In genomic region chr14:103449447-103449846, GRCm38 (mm10) we compare ENCODE assay signal across 19 mouse cellular contexts.
DNase-seq lines count a peak whose midpoint lies in the region; ATAC-seq and TF ChIP-seq lines count a peak whose summit lies in the region.
"Had no signal": no experiment of that assay in that cellular context is flagged by ENCODE, and none has a peak within 500 bp of the region (broad histone marks: within the 10 kb centered on the region; RNA-seq: fewer than 3 reads in every experiment).

No protein-coding gene starts in this region.

- peak; percentile 21; the same call in 1 of the 2 replicates for ATAC-seq in hindbrain, embryonic 13.5 days (ENCODE audit: low FRiP score)
- no peak for ATAC-seq in hindbrain, embryonic 12.5 days (ENCODE audit: low FRiP score)
- 0 out of 2 replicates have a peak, but pooled peaks have one; percentile 32 for ATAC-seq in midbrain, embryonic 16.5 days
- ATAC-seq in hindbrain, postnatal 0 days = no peak; the same call in 1 of the 2 replicates
- ATAC-seq: activated CD4-positive, CD25-positive, alpha-beta regulatory T cell, adult 4 months; Patski had no signal

- no peak overlapping the region for H3K9ac ChIP-seq in hindbrain, embryonic 13.5 days
- H3K9ac ChIP-seq in hindbrain, embryonic 12.5 days = no peak overlapping the region
- H3K9ac ChIP-seq in midbrain, embryonic 16.5 days (ENCODE audit: low read depth, low read length) = no peak overlapping the region
- no peak overlapping the region for H3K9ac ChIP-seq in hindbrain, postnatal 0 days (replicated peaks; ENCODE audit: low read length)
- H3K9ac ChIP-seq: embryonic facial prominence, embryonic 13.5 days; forebrain, embryonic 12.5 days; heart, embryonic 13.5 days had no signal

- no peak for DNase-seq in midbrain, embryonic 10.5 days (ENCODE audit: low spot score)
- DNase-seq in hindbrain, postnatal 0 days (ENCODE audit: low spot score) = peak; percentile 32
- DNase-seq in kidney, adult 9 months = no peak
- DNase-seq in MN1 (ENCODE audit: low spot score) = no peak
- DNase-seq: adrenal gland, postnatal 14 days; cerebellum, adult 11-12 months; cerebellum, adult 9-10 months; cerebellum, postnatal 36 days; gastrocnemius, postnatal 36 days; heart, adult 11 months; heart, postnatal 36 days had no signal

- H3K4me2 ChIP-seq in hindbrain, embryonic 13.5 days = no peak overlapping the region
- H3K4me2 ChIP-seq in hindbrain, embryonic 12.5 days (replicated peaks) = no peak overlapping the region
- H3K4me2 ChIP-seq in midbrain, embryonic 16.5 days (ENCODE audit: low read length) = no peak overlapping the region
- 0 out of 2 replicates have a peak overlapping the region, but pooled peaks have one; percentile 3 for H3K4me2 ChIP-seq in hindbrain, postnatal 0 days (ENCODE audit: low read depth, low read length)
- H3K4me2 ChIP-seq: embryonic facial prominence, embryonic 13.5 days; forebrain, embryonic 12.5 days; heart, embryonic 13.5 days had no signal

- no peaks in the 10 kb centered on the region for H3K27me3 ChIP-seq in hindbrain, embryonic 13.5 days
- no peaks in the 10 kb centered on the region for H3K27me3 ChIP-seq in hindbrain, embryonic 12.5 days
- H3K27me3 ChIP-seq in midbrain, embryonic 16.5 days (ENCODE audit: control insufficient read depth, insufficient read depth, low read depth, low read length) = no peaks in the 10 kb centered on the region
- H3K27me3 ChIP-seq in midbrain, embryonic 10.5 days (ENCODE audit: low read depth, poor library complexity, severe bottlenecking) = no peaks in the 10 kb centered on the region
- no peaks in the 10 kb centered on the region for H3K27me3 ChIP-seq in hindbrain, postnatal 0 days (ENCODE audit: insufficient read depth, low read length)
- H3K27me3 ChIP-seq: embryonic facial prominence, embryonic 13.5 days; forebrain, embryonic 12.5 days; heart, embryonic 13.5 days; Patski had no signal

- 63% methylated on average over 5 of the region's 5 CpGs for WGBS in hindbrain, embryonic 13.5 days
- 74% methylated on average over 5 of the region's 5 CpGs for WGBS in hindbrain, embryonic 12.5 days
- WGBS in midbrain, embryonic 16.5 days = 49% methylated on average over 5 of the region's 5 CpGs
- 88% methylated on average over 5 of the region's 5 CpGs for WGBS in midbrain, embryonic 10.5 days
- WGBS in hindbrain, postnatal 0 days = 43% methylated on average over 5 of the region's 5 CpGs

- no peaks in the 10 kb centered on the region for H3K9me3 ChIP-seq in hindbrain, embryonic 13.5 days
- H3K9me3 ChIP-seq in hindbrain, embryonic 12.5 days (replicated peaks) = no peaks in the 10 kb centered on the region
- H3K9me3 ChIP-seq in midbrain, embryonic 16.5 days (replicated peaks; ENCODE audit: control insufficient read depth, low read length, poor library complexity, severe bottlenecking) = no peaks in the 10 kb centered on the region
- H3K9me3 ChIP-seq in midbrain, embryonic 10.5 days (replicated peaks) = no peaks in the 10 kb centered on the region
- H3K9me3 ChIP-seq in hindbrain, postnatal 0 days (ENCODE audit: low read length) = no peaks in the 10 kb centered on the region
- H3K9me3 ChIP-seq: embryonic facial prominence, embryonic 13.5 days; forebrain, embryonic 12.5 days; heart, embryonic 13.5 days had no signal

- TF ChIP-seq CTCF in hindbrain, postnatal 0 days (IDR thresholded peaks at IDR 0.05; ENCODE audit: low read depth) = no peak

- no peaks in the 10 kb centered on the region for H3K36me3 ChIP-seq in hindbrain, embryonic 13.5 days
- H3K36me3 ChIP-seq in hindbrain, embryonic 12.5 days = no peaks in the 10 kb centered on the region
- H3K36me3 ChIP-seq in midbrain, embryonic 16.5 days (ENCODE audit: control insufficient read depth, insufficient read depth, low read length) = no peaks in the 10 kb centered on the region
- H3K36me3 ChIP-seq in midbrain, embryonic 10.5 days = no peaks in the 10 kb centered on the region
- no peaks in the 10 kb centered on the region for H3K36me3 ChIP-seq in hindbrain, postnatal 0 days (ENCODE audit: insufficient read depth, low read length)
- H3K36me3 ChIP-seq: embryonic facial prominence, embryonic 13.5 days; forebrain, embryonic 12.5 days; heart, embryonic 13.5 days had no signal

- H3K4me3 ChIP-seq in hindbrain, embryonic 13.5 days = no peak overlapping the region
- H3K4me3 ChIP-seq in hindbrain, embryonic 12.5 days = no peak overlapping the region
- H3K4me3 ChIP-seq in midbrain, embryonic 16.5 days (ENCODE audit: low read depth, low read length) = no peak overlapping the region
- no peak overlapping the region for H3K4me3 ChIP-seq in midbrain, embryonic 10.5 days
- no peak overlapping the region for H3K4me3 ChIP-seq in hindbrain, postnatal 0 days (ENCODE audit: low read length)
- H3K4me3 ChIP-seq: embryonic facial prominence, embryonic 13.5 days; forebrain, embryonic 12.5 days; heart, embryonic 13.5 days had no signal

- H3K4me1 ChIP-seq in hindbrain, embryonic 13.5 days (replicated peaks) = peaks cover 11% of the 10 kb centered on the region; the same call in 1 of the 2 replicates
- 0 out of 2 replicates have a peak, but pooled peaks cover 2% of the 10 kb centered on the region for H3K4me1 ChIP-seq in hindbrain, embryonic 12.5 days
- H3K4me1 ChIP-seq in midbrain, embryonic 16.5 days (ENCODE audit: control insufficient read depth, insufficient read depth, low read length) = no peaks in the 10 kb centered on the region
- H3K4me1 ChIP-seq in midbrain, embryonic 10.5 days = peaks cover 11% of the 10 kb centered on the region
- no peaks in the 10 kb centered on the region for H3K4me1 ChIP-seq in hindbrain, postnatal 0 days (ENCODE audit: insufficient read depth, low read length)
- H3K4me1 ChIP-seq: embryonic facial prominence, embryonic 13.5 days; forebrain, embryonic 12.5 days; heart, embryonic 13.5 days had no signal

- H3K27ac ChIP-seq in hindbrain, embryonic 13.5 days = peak overlapping the region; percentile 42; the same call in 1 of the 2 replicates
- H3K27ac ChIP-seq in hindbrain, embryonic 12.5 days = no peak overlapping the region
- no peak overlapping the region for H3K27ac ChIP-seq in midbrain, embryonic 16.5 days (ENCODE audit: low read length)
- no peak overlapping the region for H3K27ac ChIP-seq in midbrain, embryonic 10.5 days (replicated peaks)
- no peak overlapping the region for H3K27ac ChIP-seq in hindbrain, postnatal 0 days
- H3K27ac ChIP-seq: embryonic facial prominence, embryonic 13.5 days; forebrain, embryonic 12.5 days; heart, embryonic 13.5 days had no signal

Comparison
In these comparisons a context has a peak if more than half of its experiments do, and no peak if none do; other contexts are left out.
1. ATAC-seq: peak in hindbrain, embryonic 13.5 days (single experiment) and midbrain, embryonic 16.5 days (single experiment); none in hindbrain, embryonic 12.5 days (single experiment) and hindbrain, postnatal 0 days (single experiment).